Mouse (Mus musculus): ENCODE data around the gene Stx1a.
"Not testable (repeated sequence)": the region's sequence is repeated elsewhere in the genome, so short reads cannot be mapped to it uniquely, and the experiment has no call there.

- not testable (repeated sequence) for TF ChIP-seq POLR2A (IDR thresholded peaks at IDR 0.05; ENCODE audit: low read depth, low read length); CTCF (IDR thresholded peaks at IDR 0.05; ENCODE audit: borderline replicate concordance, insufficient read depth, low read length)
Measured at GRCm38 (mm10) chr5:135064909-135065446, 41.7 kb downstream of the Stx1a start, which contains the start of gene Bud23.
